Mouse (Mus musculus) activated CD4-positive, CD25-positive, alpha-beta regulatory T cell, adult 4 months (primary cell): Measurements from ENCODE around the gene Mip. TPM values are rescaled to one million over a fixed set of nuclear protein-coding genes. Genes with fewer than 3 reads are reported as not detected.
"Not testable (repeated sequence)": the region's sequence is repeated elsewhere in the genome, so short reads cannot be mapped to it uniquely, and the experiment has no call there.

Experiments used
- ATAC-seq: one replicate; pipeline ENCODE4 v1.8.0; 2017
- polyA plus RNA-seq, 2 experiments: library from polyadenylated mRNA; unstranded; fragments of 100-300 nt; shearing (Covaris generic); gene quantifications; one replicate each; pipeline ENCODE4 v1.2.1; 2017

Mip gene
- polyA plus RNA-seq, 2 experiments from 2014 or later: not detected

DNA sequence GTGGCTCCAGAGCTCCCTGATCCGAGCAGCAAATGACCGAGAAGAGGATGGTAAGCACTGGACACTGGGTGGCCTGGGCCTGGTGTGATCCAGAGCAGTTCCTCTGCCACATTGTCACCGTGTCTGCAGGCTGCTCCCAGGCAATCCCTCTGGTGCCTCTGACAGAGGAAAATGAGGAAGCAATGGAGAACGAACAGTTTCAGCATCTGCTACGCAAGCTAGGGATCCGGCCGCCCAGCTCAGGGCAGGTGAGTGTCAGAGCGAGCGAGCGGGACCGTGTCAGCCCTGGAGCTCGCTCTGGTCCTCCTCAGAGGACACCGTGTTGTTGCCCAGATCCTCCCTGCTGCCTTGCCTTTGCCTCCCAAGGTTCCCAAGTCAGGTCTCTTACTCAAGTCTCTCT is 24.9 kb downstream of the Mip start:
- no peak for ATAC-seq

- no peak for ATAC-seq
These were observed 28.1 kb downstream of the Mip start, which contains the start of gene Apon for GRCm38 (mm10) chr10:128253677-128254255. Gene Apon, plus strand, starts transcription at chr10:128254096.

DNA sequence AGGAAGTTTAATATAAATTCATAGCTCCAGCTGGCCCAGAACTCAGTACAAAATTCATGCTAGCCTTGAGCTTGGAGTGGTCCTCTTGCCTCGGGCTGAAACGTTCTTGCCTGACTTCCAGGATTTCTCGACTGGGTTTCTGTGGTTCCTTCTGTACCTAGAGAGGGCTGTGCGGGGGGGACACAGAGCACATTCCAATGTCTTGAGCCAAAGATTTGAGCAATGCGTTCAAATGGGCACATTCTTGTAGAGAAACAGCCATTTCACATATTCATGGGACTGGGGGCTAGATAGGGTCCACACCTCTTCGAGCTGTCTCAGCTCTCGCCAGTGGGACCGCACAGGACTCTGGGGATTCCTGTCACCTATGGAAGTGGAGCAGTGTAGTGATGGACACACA is 30.3 kb downstream of the Mip start:
- no peak for ATAC-seq

DNA sequence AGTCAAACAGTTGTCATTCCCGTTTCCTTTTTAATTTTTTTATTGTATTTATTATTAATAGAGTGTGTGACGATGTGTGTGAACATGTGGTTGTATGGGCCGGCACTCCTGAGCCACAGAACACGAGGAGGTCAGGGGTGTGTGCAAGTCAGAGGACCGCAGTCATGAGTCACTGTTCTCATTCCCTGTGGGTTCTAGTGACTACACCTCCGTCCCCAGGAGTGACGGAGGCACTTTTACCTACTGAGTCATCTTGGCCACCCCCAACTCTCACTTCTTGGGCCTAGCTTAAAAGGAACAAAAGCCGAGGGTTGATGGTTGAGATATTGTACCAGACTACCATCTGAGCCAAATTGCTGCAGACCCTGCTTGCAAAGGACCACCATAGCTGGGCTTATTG is 30.7 kb downstream of the Mip start:
- no peak for ATAC-seq

DNA sequence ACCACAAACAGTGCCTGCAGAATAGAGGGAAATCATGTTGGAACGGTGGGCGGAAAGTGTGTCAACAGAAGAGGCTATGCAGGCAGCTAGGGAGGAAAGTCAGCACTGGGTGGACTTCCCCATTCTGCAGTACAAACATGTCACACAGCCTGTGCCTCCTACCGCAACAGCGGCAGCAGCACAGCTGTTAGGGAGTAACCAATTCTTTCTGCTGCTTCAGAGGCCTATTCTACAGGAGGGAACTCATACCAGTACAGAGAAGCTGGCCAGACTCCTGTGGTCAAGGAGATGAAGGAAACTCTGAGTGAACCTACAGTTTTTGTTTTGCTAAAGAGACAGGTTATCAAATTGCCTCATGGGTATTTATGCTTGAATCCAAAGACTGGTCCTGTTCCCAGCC is 33.3 kb downstream of the Mip start:
- no peak for ATAC-seq

GRCm38 (mm10) chr10:128259946-128260345 is 34.3 kb downstream of the Mip start:
- no peak for ATAC-seq

DNA sequence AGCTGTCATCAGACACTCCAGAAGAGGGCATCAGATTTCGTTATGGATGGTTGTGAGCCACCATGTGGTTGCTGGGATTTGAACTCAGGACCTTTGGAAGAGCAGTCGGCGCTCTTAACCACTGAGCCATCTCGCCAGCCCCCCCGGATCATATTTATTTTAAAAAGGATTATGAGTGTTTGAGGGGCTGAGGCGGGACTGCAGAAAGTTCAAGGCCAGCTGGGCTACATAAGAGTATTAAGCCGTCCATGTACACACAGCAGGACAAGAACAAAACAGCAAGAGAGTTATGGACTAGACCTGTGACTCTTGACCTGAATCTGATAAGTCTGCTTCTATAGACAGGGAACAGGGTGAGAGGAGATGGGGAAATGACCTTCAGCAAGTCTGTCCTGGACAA is 34.7 kb downstream of the Mip start:
- not testable (repeated sequence) for ATAC-seq

- ATAC-seq: no peak
These were observed 36.7 kb downstream of the Mip start for GRCm38 (mm10) chr10:128262300-128262699.

GRCm38 (mm10) chr10:128263393-128264310 is 38.0 kb downstream of the Mip start:
- ATAC-seq: no peak

DNA sequence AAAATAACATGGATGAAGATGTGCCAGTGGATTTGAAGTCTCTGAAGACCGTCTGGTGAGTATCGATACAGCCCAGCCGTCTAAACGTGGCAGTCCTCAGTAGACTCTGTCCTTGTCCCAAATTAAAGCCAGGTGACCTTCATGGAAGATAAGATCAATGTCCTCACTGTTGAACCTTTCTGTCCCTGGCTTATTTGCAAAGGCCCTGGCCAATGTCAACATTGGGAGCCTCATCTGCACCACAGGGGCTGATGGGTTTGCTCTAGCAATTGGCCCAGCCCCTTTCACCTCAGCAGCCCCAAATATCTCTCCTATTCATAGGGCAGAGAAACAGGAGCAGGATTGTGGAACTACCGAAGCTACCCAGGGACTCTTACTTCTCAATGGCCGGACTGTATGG is 42.7 kb downstream of the Mip start, which contains the start of gene Apof:
TSS of gene Apof (plus strand) at position 301 of the 400 bp plus-strand sequence.
- ATAC-seq: no peak

DNA sequence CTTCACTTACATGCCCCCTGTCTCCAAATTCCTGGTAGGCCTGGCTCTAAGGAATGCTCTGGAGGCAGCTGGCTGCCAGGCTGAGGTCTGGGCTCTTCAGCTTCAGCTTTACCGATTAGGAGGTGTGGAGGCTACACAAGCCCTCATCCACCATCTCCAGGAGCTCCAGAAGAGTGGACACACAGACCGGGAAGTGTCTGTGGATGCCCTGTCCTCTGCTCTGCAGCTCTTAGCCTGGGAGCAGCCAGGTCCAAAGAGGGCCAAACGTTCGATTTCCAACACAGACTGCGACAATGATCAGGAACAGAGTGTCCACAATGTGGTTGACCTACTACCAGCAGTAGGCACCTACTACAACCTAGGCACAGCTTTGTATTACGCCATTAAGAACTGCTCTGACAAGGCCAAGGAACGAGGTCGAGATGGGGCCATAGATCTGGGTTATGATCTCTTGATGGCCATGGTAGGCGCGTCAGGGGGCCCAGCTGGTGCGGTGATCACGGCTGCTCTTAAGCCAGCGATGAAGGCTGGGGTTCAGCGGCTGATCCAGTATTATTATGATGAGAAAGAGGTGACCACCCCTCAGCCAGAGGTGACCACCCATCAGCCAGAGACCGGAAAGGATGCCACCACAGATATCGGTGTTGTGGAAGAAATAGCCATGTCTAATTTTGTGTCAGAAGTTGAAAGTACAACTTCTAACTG is 43.7 kb downstream of the Mip start:
- ATAC-seq: no peak

GRCm38 (mm10) chr10:128270287-128270841 is 44.7 kb downstream of the Mip start, which contains the start of gene Stat2:
Gene Stat2, plus strand, starts transcription at chr10:128270559.
- peak; percentile 100 for ATAC-seq

- ATAC-seq: no peak
These were observed 45.2 kb downstream of the Mip start for GRCm38 (mm10) chr10:128270866-128271265.

DNA sequence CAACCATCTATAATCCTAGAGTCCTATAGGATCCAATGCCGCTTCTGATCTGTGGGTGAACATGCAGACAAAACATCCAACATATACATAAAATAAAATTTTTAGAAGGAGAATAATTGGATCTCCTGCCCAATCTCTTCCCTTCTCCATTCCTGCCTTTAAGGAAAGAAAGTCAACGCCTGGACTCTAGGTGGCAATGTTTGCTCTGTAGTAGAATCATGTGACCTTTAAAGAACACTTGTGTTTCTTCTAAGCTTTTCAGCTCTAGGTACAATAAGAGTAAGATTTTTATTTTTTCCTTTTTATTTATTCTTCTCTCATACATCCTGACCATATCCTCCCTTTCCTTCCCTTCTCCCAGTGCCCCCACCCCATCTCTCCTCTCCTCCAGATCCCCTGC is 46.2 kb downstream of the Mip start:
- no peak for ATAC-seq

DNA sequence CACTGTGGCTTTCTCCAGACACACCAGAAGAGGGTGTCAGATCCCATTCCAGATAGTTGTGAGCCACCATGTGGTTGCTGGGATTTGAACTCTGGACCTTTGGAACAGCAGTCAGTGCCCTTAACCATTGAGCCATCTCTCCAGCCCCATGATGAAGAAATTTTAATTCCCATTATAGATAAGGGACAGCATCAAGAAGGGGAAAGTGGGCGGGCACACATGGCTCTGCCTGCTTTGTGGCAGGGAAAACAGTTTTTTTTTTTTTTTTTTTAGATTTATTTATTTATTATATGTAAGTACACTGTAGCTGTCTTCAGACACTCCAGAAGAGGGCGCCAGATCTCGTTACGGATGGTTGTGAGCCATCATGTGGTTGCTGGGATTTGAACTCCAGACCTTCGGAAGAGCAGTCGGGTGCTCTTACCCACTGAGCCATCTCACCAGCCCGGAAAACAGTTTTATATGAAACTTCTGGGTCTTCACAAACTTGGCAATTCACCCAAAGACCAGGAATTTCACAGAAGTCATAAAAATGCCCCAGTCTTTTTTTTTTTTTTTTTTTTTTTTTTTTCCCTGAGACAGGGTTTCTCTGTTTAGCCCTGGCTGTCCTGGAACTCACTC is 47.3 kb downstream of the Mip start:
- not testable (repeated sequence) for ATAC-seq

DNA sequence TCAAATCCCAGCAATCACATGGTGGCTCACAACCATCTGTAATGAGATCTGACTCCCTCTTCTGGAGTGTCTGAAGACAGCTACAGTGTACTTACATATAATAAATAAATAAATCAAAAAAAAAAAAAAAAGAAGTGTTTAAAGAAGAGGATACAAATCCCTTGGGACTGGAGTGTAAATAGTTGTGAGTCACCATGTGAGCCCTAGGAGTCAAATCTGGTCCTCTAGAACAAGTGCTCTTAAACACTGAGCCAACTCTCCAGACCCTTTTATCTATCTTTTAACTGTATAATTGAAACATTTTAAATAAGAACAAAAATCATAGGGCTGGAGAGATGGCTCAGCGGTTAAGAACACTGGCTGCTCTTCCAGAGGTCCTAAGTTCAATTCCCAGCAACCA is 49.7 kb downstream of the Mip start:
- not testable (repeated sequence) for ATAC-seq

GRCm38 (mm10) chr10:128278158-128278557 is 52.5 kb downstream of the Mip start:
- no peak for ATAC-seq

DNA sequence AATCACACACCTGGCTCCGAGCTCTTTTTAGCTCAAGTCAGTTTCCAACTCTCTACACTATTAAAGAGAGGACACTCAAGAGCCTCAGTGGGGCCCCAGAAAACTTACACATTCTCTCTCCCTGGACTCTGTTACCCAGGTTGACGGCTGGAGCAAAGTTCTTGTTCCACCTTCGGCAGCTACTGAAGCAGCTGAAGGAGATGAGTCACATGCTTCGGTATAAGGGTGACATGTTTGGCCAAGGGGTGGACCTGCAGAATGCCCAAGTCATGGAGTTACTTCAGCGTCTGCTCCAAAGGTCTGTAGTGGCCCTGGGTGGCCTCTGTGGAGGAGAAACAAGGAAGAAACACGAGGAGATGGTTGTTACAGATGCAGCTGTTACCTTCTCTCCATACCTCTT is 55.3 kb downstream of the Mip start:
- ATAC-seq: no peak
